ENCODE assay signal across 25 mouse cellular contexts in the genomic region with DNA sequence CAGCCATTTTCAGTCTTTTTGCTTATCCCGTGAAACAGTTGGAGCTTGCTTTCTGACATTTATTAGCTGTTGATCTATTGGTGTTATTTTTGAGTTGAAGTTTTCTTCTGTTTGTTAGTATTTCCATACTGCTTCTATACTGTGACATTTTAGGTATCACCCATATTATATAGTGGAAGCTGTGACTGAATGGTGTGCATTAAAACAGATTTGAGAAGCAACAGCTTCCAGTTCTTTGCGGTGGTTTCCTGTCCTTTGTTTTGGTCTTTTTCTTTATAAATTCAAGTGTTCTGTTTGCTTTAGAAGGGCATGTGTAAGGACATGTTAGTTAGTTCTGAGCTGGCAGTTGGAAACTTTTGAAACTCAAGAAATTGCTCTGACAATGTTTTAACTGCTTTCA.
"Had no signal": no experiment of that assay in that cellular context is flagged by ENCODE, and none has a peak within 500 bp of the region (broad histone marks: within the 10 kb centered on the region; RNA-seq: fewer than 3 reads in every experiment).

No protein-coding gene starts in this region.

- DNase-seq: gastrocnemius, postnatal 14 days; gastrocnemius, postnatal 36 days; heart, adult 18-20 months; heart, postnatal 10 days; heart, postnatal 36 days; kidney, adult 2 months; kidney, adult 9 months; kidney, postnatal 10 days; kidney, postnatal 25 days; kidney, postnatal 4 days; liver had no signal

- H3K4me3 ChIP-seq: heart, embryonic 10.5 days; heart, embryonic 12.5 days; hindbrain, embryonic 13.5 days; hindbrain, embryonic 15.5 days; intestine, embryonic 15.5 days; kidney, embryonic 15.5 days; layer of hippocampus, adult 2 months; left cerebral cortex, adult 2 months; limb, embryonic 10.5 days; limb, embryonic 12.5 days had no signal

- H3K9ac ChIP-seq: heart, embryonic 12.5 days; hindbrain, embryonic 13.5 days; hindbrain, embryonic 15.5 days; intestine, embryonic 15.5 days; kidney, embryonic 15.5 days; limb, embryonic 12.5 days had no signal

- ATAC-seq: hindbrain, postnatal 0 days; inflammation-experienced regulatory T-cells, adult 6 months; intestine, embryonic 15.5 days; intestine, postnatal 0 days had no signal

- H3K4me2 ChIP-seq: heart, embryonic 12.5 days; hindbrain, embryonic 13.5 days; hindbrain, embryonic 15.5 days; intestine, embryonic 15.5 days; kidney, embryonic 15.5 days; limb, embryonic 12.5 days; liver, embryonic 11.5 days had no signal

- H3K9me3 ChIP-seq: heart, embryonic 10.5 days; heart, embryonic 12.5 days; hindbrain, embryonic 13.5 days; hindbrain, embryonic 15.5 days; intestine, embryonic 15.5 days; kidney, embryonic 15.5 days; limb, embryonic 10.5 days; limb, embryonic 12.5 days had no signal

- H3K4me1 ChIP-seq: hindbrain, embryonic 13.5 days; hindbrain, embryonic 15.5 days; intestine, embryonic 15.5 days; kidney, embryonic 15.5 days; limb, embryonic 10.5 days; limb, embryonic 12.5 days had no signal

- H3K27ac ChIP-seq: heart, embryonic 10.5 days; hindbrain, embryonic 13.5 days; hindbrain, embryonic 15.5 days; hindbrain, postnatal 0 days; intestine, embryonic 15.5 days; kidney, embryonic 15.5 days; layer of hippocampus, adult 2 months; left cerebral cortex, adult 2 months; limb, embryonic 10.5 days; limb, embryonic 12.5 days had no signal

- H3K27me3 ChIP-seq: heart, embryonic 12.5 days; hindbrain, embryonic 13.5 days; hindbrain, embryonic 15.5 days; intestine, embryonic 15.5 days; kidney, embryonic 15.5 days; limb, embryonic 12.5 days had no signal
